Mouse (Mus musculus): ENCODE measurements around the gene Lmna. TPM values are rescaled to one million over a fixed set of nuclear protein-coding genes. Genes with fewer than 3 reads are reported as not detected.

Lmna gene
- polyA plus RNA-seq, 1 experiment from 2014 or later = 92.5 TPM

GRCm38 (mm10) chr3:88530082-88530864 lies 20.5 kb upstream of the Lmna start:
- no peak for TF ChIP-seq CTCF (IDR thresholded peaks at IDR 0.05; ENCODE audit: low read depth)
- 32% methylated on average over 11 of the region's 11 CpGs for WGBS
- H3K9ac ChIP-seq (ENCODE audit: low read depth, low read length) = no peak overlapping the region
- no peaks in the 10 kb centered on the region for H3K27me3 ChIP-seq (replicated peaks; ENCODE audit: control insufficient read depth, insufficient read depth, low read length)
- no peak overlapping the region for H3K27ac ChIP-seq (ENCODE audit: low read depth, low read length)
- H3K4me3 ChIP-seq (ENCODE audit: low read depth, low read length) = peak overlapping the region; percentile 76
- no peaks in the 10 kb centered on the region for H3K9me3 ChIP-seq (ENCODE audit: control insufficient read depth)
- no peaks in the 10 kb centered on the region; the same call in 1 of the 2 replicates for H3K36me3 ChIP-seq (ENCODE audit: control insufficient read depth, insufficient read depth)
- peak overlapping the region; percentile 97 for H3K4me2 ChIP-seq (replicated peaks; ENCODE audit: low read depth)
- peaks cover 3% of the 10 kb centered on the region; the same call in 1 of the 2 replicates for H3K4me1 ChIP-seq (replicated peaks; ENCODE audit: control insufficient read depth, insufficient read depth, low read length)
- ATAC-seq = no peak

DNA sequence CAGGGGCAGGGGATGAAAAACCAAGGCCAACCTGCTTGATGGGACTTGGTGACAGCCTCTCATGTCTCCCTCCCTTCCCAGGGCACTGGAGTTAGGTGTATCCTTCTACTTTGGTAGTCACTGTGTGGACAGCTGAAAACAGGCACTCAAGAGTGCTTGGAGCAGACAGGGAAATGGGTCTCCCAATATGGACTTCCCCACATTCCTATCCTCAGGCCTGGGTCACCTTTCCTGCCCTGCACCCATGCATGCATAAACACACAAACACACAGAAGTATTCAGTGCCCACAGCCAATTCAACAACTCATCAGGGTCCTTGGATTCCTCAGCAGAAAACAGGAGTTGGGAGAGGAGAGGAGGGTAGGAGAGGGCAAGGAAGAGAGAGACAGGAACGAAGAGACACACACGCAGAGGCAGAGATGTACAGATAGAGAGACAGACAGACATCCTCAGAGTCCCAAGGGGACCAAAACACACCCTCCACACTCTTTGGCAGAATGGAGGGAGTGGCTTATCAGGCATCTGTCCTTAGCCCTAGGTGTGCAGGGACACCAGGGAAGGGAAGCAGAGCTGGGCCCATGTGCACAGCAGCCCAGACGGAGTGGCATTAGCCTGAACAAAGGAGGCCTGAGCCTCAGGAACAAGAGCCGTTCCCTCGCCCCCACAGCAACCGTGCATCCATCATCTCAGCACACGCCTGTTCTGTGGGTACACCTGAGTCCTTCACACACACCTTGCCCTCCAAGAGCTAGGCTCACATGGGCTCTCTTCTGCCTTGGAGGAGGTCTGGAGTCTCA lies 19.6 kb upstream of the Lmna start:
- Histone ChIP-seq H3K27ac (ENCODE audit: low read depth, low read length) (no peak overlapping the region), H3K27me3 (replicated peaks; ENCODE audit: control insufficient read depth, insufficient read depth, low read length) (no peaks in the 10 kb centered on the region), H3K9me3 (ENCODE audit: control insufficient read depth) (no peaks in the 10 kb centered on the region), H3K4me3 (ENCODE audit: low read depth, low read length) (no peak overlapping the region), H3K36me3 (ENCODE audit: control insufficient read depth, insufficient read depth) (no peaks in the 10 kb centered on the region; the same call in 1 of the 2 replicates), H3K4me1 (replicated peaks; ENCODE audit: control insufficient read depth, insufficient read depth, low read length) (peaks cover 3% of the 10 kb centered on the region; the same call in 1 of the 2 replicates), H3K9ac (ENCODE audit: low read depth, low read length) (no peak overlapping the region), H3K4me2 (replicated peaks; ENCODE audit: low read depth) (no peak overlapping the region)
- no peak for TF ChIP-seq CTCF (IDR thresholded peaks at IDR 0.05; ENCODE audit: low read depth)
- no peak for ATAC-seq
- 53% methylated on average over 7 of the region's 7 CpGs for WGBS

- H3K36me3 ChIP-seq (ENCODE audit: control insufficient read depth, insufficient read depth) = no peaks in the 10 kb centered on the region; the same call in 1 of the 2 replicates
- no peaks in the 10 kb centered on the region for H3K9me3 ChIP-seq (ENCODE audit: control insufficient read depth)
- no peak for TF ChIP-seq CTCF (IDR thresholded peaks at IDR 0.05; ENCODE audit: low read depth)
- peaks cover 3% of the 10 kb centered on the region; the same call in 1 of the 2 replicates for H3K4me1 ChIP-seq (replicated peaks; ENCODE audit: control insufficient read depth, insufficient read depth, low read length)
- no peak overlapping the region for H3K4me2 ChIP-seq (replicated peaks; ENCODE audit: low read depth)
- no peak overlapping the region for H3K27ac ChIP-seq (ENCODE audit: low read depth, low read length)
- WGBS = 81% methylated on average over 11 of the region's 11 CpGs
- H3K9ac ChIP-seq (ENCODE audit: low read depth, low read length) = no peak overlapping the region
- H3K4me3 ChIP-seq (ENCODE audit: low read depth, low read length) = no peak overlapping the region
- no peaks in the 10 kb centered on the region for H3K27me3 ChIP-seq (replicated peaks; ENCODE audit: control insufficient read depth, insufficient read depth, low read length)
- ATAC-seq = no peak
Measured at GRCm38 (mm10) chr3:88528646-88529045, 18.9 kb upstream of the Lmna start.

DNA sequence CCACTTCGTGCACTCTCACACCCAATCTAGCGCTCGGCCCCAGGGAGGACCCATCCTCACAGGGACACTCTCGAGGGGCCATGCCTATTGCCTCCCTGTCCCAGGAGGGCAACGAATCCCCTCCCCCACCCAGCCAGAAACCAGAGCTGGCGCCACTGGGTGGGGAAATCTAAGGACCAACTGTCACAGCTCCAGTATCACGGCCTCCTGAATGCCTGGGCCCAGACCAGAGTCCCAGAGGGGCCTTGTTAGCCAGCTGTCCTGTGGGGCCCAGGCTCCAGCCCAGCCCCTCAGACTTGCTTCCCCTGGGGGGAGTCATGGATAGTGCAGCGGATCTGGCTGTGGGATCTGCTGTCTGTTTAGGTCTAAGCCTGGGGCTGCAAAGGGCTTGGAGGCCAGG lies 17.8 kb upstream of the Lmna start:
- WGBS = 60% methylated on average over 8 of the region's 8 CpGs
- Histone ChIP-seq H3K27ac (ENCODE audit: low read depth, low read length) (no peak overlapping the region), H3K9me3 (ENCODE audit: control insufficient read depth) (no peaks in the 10 kb centered on the region), H3K9ac (ENCODE audit: low read depth, low read length) (no peak overlapping the region), H3K27me3 (replicated peaks; ENCODE audit: control insufficient read depth, insufficient read depth, low read length) (no peaks in the 10 kb centered on the region), H3K4me3 (ENCODE audit: low read depth, low read length) (no peak overlapping the region), H3K36me3 (ENCODE audit: control insufficient read depth, insufficient read depth) (no peaks in the 10 kb centered on the region; the same call in 1 of the 2 replicates), H3K4me1 (replicated peaks; ENCODE audit: control insufficient read depth, insufficient read depth, low read length) (no peaks in the 10 kb centered on the region; the same call in 1 of the 2 replicates), H3K4me2 (replicated peaks; ENCODE audit: low read depth) (no peak overlapping the region)
- no peak for ATAC-seq
- TF ChIP-seq CTCF (IDR thresholded peaks at IDR 0.05; ENCODE audit: low read depth) = no peak

GRCm38 (mm10) chr3:88526157-88527131 lies 16.7 kb upstream of the Lmna start:
- TF ChIP-seq CTCF (IDR thresholded peaks at IDR 0.05; ENCODE audit: low read depth) = peak; percentile 100
- no peak overlapping the region for H3K4me2 ChIP-seq (replicated peaks; ENCODE audit: low read depth)
- no peak overlapping the region for H3K4me3 ChIP-seq (ENCODE audit: low read depth, low read length)
- ATAC-seq = peak; percentile 70
- H3K36me3 ChIP-seq (ENCODE audit: control insufficient read depth, insufficient read depth) = no peaks in the 10 kb centered on the region; the same call in 1 of the 2 replicates
- no peaks in the 10 kb centered on the region for H3K27me3 ChIP-seq (replicated peaks; ENCODE audit: control insufficient read depth, insufficient read depth, low read length)
- H3K9ac ChIP-seq (ENCODE audit: low read depth, low read length) = no peak overlapping the region
- no peak overlapping the region for H3K27ac ChIP-seq (ENCODE audit: low read depth, low read length)
- WGBS = 35% methylated on average over 17 of the region's 17 CpGs
- no peaks in the 10 kb centered on the region; the same call in 1 of the 2 replicates for H3K4me1 ChIP-seq (replicated peaks; ENCODE audit: control insufficient read depth, insufficient read depth, low read length)
- no peaks in the 10 kb centered on the region for H3K9me3 ChIP-seq (ENCODE audit: control insufficient read depth)
